Mouse (Mus musculus) cerebellum, adult 11 months (tissue): ENCODE data around the gene Arih2.

ENCODE experiments used
- DNase-seq: peaks from one replicate; pipeline ENCODE4 v3.0.0; 2022

The Arih2 gene

DNA sequence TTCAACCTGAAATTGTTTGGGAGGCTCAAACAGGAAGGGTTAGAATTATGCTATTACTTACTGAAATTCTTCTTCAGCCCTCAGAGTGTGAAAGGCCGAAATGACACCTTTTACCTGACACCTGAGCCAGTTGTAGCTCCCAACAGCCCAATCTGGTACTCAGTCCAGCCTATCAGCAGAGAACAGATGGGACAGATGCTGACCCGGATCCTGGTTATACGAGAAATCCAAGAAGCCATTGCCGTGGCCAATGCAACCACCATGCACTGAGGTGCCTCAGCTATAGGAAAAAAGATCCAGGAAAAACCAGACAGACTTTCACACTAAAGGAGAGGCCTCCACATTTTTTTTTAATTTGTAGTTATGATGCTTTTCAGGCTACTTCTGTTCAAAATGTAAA, 90.0 kb downstream of the Arih2 start:
- no peak for DNase-seq
